Mouse (Mus musculus) limb, embryonic 14.5 days (tissue): Measurements from ENCODE around the gene Ipcef1. TPM values are rescaled to one million over a fixed set of nuclear protein-coding genes. Genes with fewer than 3 reads are reported as not detected.

ENCODE experiments used
- ATAC-seq: fragments of 200-750 bp; cut with Nextera tagmentation; 2 replicates; pipeline ENCODE4 v1.8.0; 2017; ENCODE audit warnings: low read depth, moderate number of reproducible peaks, moderate TSS enrichment; ENCODE audit not compliant: low FRiP score
- DNase-seq: peaks from one replicate; pipeline ENCODE4 v3.0.0-alpha.2; 2015; ENCODE audit warnings: low spot score
- H3K27ac ChIP-seq: fragments of 300-500 bp; sonication (generic); replicated peaks from 2 replicates; pipeline ENCODE4 v1.5.1; 2014; ENCODE audit warnings: low read depth, mild to moderate bottlenecking, low read length, moderate library complexity, mixed read lengths
- H3K27me3 ChIP-seq: fragments of 300-500 bp; sonication (generic); 2 replicates; pipeline ENCODE4 v1.6.1; 2014; ENCODE audit warnings: low read length, mixed read lengths; ENCODE audit not compliant: control insufficient read depth, insufficient read depth
- H3K36me3 ChIP-seq: fragments of 300-500 bp; sonication (generic); 2 replicates; pipeline ENCODE4 v1.6.1; 2014; ENCODE audit warnings: mild to moderate bottlenecking, low read length, moderate library complexity, mixed read lengths; ENCODE audit not compliant: control insufficient read depth, insufficient read depth
- H3K4me1 ChIP-seq: fragments of 300-500 bp; sonication (generic); 2 replicates; pipeline ENCODE4 v1.6.1; 2014; ENCODE audit warnings: antibody characterized with exemption, low read length, mixed read lengths; ENCODE audit not compliant: control insufficient read depth, insufficient read depth
- H3K4me2 ChIP-seq: fragments of 300-500 bp; sonication (generic); replicated peaks from 2 replicates; pipeline ENCODE4 v1.6.1; 2014; ENCODE audit warnings: low read depth, mild to moderate bottlenecking, low read length, moderate library complexity; ENCODE audit not compliant: severe bottlenecking
- H3K4me3 ChIP-seq: fragments of 300-500 bp; sonication (generic); replicated peaks from 2 replicates; pipeline ENCODE4 v1.5.1; 2014; ENCODE audit warnings: low read length
- H3K9ac ChIP-seq: fragments of 300-500 bp; sonication (generic); 2 replicates; pipeline ENCODE4 v1.6.1; 2014; ENCODE audit warnings: mild to moderate bottlenecking, low read depth, low read length, moderate library complexity; ENCODE audit not compliant: severe bottlenecking
- H3K9me3 ChIP-seq: fragments of 300-500 bp; sonication (generic); 2 replicates; pipeline ENCODE4 v1.6.1; 2016; ENCODE audit warnings: low read length; ENCODE audit not compliant: control insufficient read depth
- POLR2A ChIP-seq: fragments of 200-500 bp; IDR thresholded peaks from 2 replicates; pipeline ENCODE4 v1.8.0; 2012; ENCODE audit warnings: inconsistent platforms, mild to moderate bottlenecking, moderate library complexity, borderline replicate concordance; ENCODE audit not compliant: insufficient read depth, insufficient read length; ENCODE audit errors: extremely low read depth
- WGBS: fragments of 180-500 bp; shearing (Covaris S2); extraction: QIAGEN DNeasy Blood & Tissue Kit; methylation state at CpG from one replicate; pipeline ENCODE4 v1.1.7; 2014; 5-methylcytosine and 5-hydroxymethylcytosine counted together
- polyA plus RNA-seq, 2 experiments: library from polyadenylated mRNA; depleted of rRNA in 1 of 2; stranded (reverse) in 1 of 2; unstranded in 1 of 2; fragments of >200 nt; fragmentation: Nextera tagmentation in 1 of 2; extraction: Ambion mirVana in 1 of 2; gene quantifications; 2 replicates each; pipeline versions ENCODE4 v1.2.1 to v1.2.3; 2012 to 2014

Gene Ipcef1
- polyA plus RNA-seq, 2 experiments: 0.18 to 0.36 TPM

DNA sequence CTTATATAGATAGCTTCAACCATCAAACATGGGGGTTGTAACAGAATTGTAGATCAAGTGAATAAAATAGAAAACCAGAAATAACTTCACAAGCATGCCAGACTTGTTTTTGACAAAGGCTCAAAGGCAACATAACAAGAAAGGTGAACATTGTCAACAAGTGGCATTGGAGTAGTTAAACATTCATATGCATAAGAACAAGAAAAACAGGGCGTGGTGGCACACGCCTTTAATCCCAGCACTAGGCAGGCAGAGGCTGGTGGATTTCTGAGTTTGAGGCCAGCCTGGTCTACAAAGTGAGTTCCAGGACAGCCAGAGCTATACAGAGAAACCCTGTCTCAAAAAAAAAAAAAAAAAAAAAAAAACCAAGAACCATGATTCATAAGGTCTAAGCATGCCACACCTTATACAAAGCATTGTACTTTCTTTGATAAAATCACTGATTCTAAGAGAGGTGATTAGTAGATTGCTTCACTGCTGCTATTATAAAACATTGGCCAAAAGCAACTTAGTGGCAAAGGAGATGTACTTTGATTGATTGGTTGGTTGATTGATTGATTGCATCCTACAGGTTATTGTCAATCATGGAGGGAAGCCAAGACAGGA, 173.9 kb downstream of the Ipcef1 start:
- no peak overlapping the region for H3K9ac ChIP-seq
- no peak for ATAC-seq
- no peaks in the 10 kb centered on the region for H3K4me1 ChIP-seq
- H3K27me3 ChIP-seq: no peaks in the 10 kb centered on the region
- H3K4me2 ChIP-seq: no peak overlapping the region
- H3K27ac ChIP-seq: no peak overlapping the region
- H3K9me3 ChIP-seq: no peaks in the 10 kb centered on the region
- no peak for TF ChIP-seq POLR2A
- H3K4me3 ChIP-seq: no peak overlapping the region
- DNase-seq: no peak
- 72% methylated on average over 2 of the region's 2 CpGs for WGBS
- no peaks in the 10 kb centered on the region for H3K36me3 ChIP-seq

DNA sequence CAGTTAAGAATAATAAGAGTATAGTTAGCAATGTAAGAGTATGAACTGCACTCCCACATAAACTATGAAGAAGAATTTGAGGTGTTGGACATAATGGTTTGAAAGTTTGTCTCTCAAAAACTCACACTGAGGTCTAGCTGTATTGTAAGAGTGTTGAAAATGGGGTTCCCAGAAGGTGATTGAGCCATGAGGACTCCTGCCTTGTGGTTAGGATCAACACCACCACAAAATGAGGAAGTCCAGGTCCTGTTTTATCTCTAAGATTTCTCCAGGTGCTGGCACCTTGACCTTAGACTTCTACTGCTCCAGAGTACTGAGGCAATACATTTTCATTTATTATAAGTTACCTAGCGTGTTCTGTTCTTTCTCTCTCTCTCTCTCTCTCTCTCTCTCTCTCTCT, 178.4 kb downstream of the Ipcef1 start:
- no peak for TF ChIP-seq POLR2A
- H3K4me2 ChIP-seq: no peak overlapping the region
- no peak overlapping the region for H3K27ac ChIP-seq
- no peak overlapping the region for H3K9ac ChIP-seq
- DNase-seq (no peak), ATAC-seq (no peak)
- 67% methylated on average over 1 of the region's 1 CpGs for WGBS
- no peaks in the 10 kb centered on the region for H3K9me3 ChIP-seq
- no peaks in the 10 kb centered on the region for H3K4me1 ChIP-seq
- H3K27me3 ChIP-seq: no peaks in the 10 kb centered on the region
- H3K4me3 ChIP-seq: no peak overlapping the region
- no peaks in the 10 kb centered on the region for H3K36me3 ChIP-seq

DNA sequence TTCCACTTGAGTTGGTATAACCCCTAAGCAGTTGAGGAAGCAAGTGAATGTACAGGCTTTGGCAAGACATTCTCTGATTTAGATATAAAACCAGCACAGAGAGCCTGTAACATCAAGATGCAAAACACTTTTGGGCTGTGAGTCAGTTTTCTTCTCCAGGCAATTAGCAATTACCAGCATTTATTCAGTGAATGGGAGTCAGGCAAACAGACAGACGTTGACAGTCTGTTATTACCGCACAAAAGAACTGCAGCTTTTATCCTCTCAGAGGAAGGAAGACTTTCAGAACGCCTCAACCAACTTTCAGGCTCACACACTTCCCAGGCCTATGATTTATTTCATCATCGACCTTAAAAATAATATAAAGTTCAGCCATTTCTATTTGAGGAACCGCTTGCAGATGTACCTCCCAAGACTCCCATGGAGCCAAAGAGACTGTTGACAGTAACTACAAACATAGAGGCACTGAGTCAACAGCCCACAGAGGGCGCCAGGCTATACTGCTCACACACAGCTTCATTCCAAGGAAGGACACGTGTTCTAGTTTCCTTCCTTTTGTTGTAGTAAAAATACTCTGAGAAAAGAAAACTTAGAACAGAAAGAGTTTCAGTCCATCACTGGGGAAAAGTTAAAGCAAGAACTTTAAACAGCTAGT, 180.7 kb downstream of the Ipcef1 start:
- Histone ChIP-seq H3K4me1 (no peaks in the 10 kb centered on the region), H3K4me2 (no peak overlapping the region), H3K27me3 (no peaks in the 10 kb centered on the region), H3K27ac (no peak overlapping the region), H3K4me3 (no peak overlapping the region), H3K36me3 (no peaks in the 10 kb centered on the region), H3K9ac (no peak overlapping the region), H3K9me3 (no peaks in the 10 kb centered on the region)
- TF ChIP-seq POLR2A: no peak
- no peak for ATAC-seq
- no peak for DNase-seq
- whole genome bisulfite sequencing: 77% methylated on average over 7 of the region's 7 CpGs

DNA sequence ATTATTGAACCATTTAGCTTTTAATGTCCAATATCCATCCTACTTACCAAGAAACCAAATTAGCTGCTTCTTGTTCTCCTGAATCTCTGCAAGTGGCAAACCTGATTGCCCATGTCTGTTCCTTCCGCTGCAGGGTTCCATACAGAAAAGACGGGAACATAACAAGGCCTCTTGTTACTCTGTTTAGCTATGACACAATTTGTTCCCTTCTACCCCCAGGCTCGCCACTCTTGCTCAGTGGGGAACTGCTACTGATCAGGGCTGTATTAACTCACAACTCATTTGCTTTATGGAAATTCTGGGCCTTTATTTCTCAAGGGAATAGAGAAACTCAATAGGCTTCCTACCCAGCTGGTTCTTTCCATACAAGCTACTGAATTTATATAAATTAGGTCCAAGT, 196.5 kb downstream of the Ipcef1 start:
- H3K9ac ChIP-seq: no peak overlapping the region
- no peak overlapping the region for H3K27ac ChIP-seq
- H3K4me2 ChIP-seq: no peak overlapping the region
- no peaks in the 10 kb centered on the region for H3K9me3 ChIP-seq
- ATAC-seq (no peak), DNase-seq (no peak)
- H3K36me3 ChIP-seq: no peaks in the 10 kb centered on the region
- no peak overlapping the region for H3K4me3 ChIP-seq
- H3K4me1 ChIP-seq: no peaks in the 10 kb centered on the region
- no peaks in the 10 kb centered on the region for H3K27me3 ChIP-seq
- WGBS: 59% methylated on average over 3 of the region's 3 CpGs
- TF ChIP-seq POLR2A: no peak

DNA sequence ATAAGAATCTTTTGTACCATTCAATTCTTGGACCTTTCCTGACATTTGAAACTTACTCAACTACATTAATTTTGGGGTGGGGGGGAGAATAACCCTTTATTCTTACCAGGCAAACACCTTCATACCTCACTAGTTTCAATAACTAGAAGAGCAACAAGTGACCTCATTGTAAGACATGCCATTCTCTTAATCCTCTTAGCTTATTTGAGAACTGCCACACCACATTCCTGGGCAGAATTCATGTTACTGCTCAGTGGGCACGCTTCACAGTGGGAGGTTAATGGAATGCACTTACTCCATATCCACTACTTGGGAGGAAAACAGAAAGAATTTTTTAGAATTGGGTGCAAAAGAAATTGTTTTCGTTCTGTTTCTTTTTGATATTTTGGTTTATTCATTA, 203.4 kb downstream of the Ipcef1 start:
- DNase-seq (no peak), ATAC-seq (no peak)
- Histone ChIP-seq H3K4me3 (no peak overlapping the region), H3K27ac (no peak overlapping the region), H3K27me3 (no peaks in the 10 kb centered on the region), H3K9me3 (no peaks in the 10 kb centered on the region), H3K36me3 (no peaks in the 10 kb centered on the region), H3K4me2 (no peak overlapping the region), H3K9ac (no peak overlapping the region), H3K4me1 (no peaks in the 10 kb centered on the region)
- 67% methylated on average over 2 of the region's 2 CpGs for WGBS
- TF ChIP-seq POLR2A: no peak
